Mouse (Mus musculus) adrenal gland, postnatal 36 days (tissue): Measurements from ENCODE around the gene Soga1. TPM values are rescaled to one million over a fixed set of nuclear protein-coding genes. Genes with fewer than 3 reads are reported as not detected.

Experiments used
- DNase-seq, 2 experiments: peaks; one replicate each; pipeline ENCODE4 v3.0.0; 2021; ENCODE audit warnings: mixed read lengths in 1 of 2
- long read RNA-seq, 2 experiments: library from polyadenylated mRNA; stranded (forward); transcript quantifications; one replicate each; pipeline ENCODE4 v2.0.0; 2021; ENCODE audit warnings: borderline sequencing depth in 2 of 2
- total RNA-seq, 2 experiments: library from RNA; stranded (reverse); gene quantifications; 2 replicates each; pipeline ENCODE4 v1.2.3; 2021

Soga1 gene
- total RNA-seq = 10 to 100 TPM; 36.3 to 38.7 TPM
- long read RNA-seq, experiment 1, full-length matches to known transcripts = 2 of 10 reads
- long read RNA-seq, experiment 1, partial matches to known transcripts = 4 of 10 reads
- long read RNA-seq, experiment 1, other reads (novel, unspliced or antisense) = 4 of 10 reads
- long read RNA-seq, experiment 2 = 0 reads

DNA sequence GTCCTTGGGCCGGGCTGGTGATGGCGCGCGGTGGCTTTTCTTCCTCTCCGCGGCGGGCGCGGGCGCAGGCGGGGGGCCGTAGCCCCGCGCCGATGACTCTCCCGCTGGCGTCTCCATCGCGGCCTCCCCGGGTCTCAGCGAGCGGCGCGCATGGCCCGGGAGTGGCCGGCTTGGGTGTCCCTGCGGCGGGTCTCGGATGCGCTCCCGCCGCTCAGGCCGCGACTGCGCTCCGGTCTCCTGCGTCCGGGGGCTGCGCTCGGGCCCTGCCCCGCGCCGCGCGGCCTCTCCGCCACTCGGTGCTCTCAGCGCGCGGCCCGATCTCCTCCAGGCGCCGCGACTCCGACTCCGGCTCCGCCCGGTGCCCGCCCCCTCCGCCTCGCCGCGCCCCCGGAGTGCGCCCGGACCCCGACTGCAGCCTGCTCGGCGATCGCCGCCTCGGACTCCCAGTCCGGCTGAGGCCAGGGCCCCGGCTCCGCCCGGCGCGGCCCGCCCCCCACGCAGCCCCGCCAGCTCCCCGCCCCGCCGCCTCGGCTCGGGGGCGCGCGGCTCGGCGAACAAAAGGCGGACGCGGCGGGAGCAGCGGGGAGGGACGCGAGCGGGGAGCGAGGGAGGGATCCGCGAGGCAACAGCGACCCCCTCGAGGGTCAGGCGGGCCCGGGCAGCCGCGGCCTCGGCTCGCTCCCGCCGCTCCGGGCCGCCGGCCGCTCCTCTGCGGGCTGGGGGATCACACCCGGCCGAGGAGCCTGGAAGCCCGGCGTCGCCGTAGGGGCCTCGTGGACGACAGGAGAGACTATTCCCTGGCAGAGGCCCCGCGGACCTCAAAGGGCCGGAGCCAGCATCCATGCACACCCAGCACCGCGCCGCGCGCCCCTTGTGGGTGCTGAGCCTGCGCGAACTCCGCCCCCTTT, at the start of gene Soga1:
Gene Soga1, minus strand, starts transcription at position 462 of the 908 bp plus-strand sequence.
- peak; percentile 95 for DNase-seq

DNA sequence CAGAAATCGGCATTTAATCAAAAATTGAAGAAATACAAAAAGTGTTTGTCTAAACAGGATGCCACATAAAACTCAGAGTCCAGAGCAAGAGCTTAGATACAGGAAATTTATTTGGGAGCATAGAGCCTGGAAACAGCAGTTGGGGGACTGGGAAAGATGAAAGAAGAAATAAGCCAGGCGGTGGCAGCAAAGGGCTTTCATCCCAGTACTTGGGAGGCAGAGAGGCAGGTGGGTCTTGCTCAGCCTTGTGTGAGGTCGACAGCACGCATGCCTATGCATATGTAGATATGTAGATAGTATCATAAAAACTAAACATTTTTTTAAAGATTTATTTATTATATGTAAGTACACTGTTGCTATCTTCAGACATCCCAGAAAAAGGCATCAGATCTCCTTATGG, 49.0 kb upstream of the Soga1 start:
- DNase-seq = peak in 1 of 2 experiments; percentile 12

DNA sequence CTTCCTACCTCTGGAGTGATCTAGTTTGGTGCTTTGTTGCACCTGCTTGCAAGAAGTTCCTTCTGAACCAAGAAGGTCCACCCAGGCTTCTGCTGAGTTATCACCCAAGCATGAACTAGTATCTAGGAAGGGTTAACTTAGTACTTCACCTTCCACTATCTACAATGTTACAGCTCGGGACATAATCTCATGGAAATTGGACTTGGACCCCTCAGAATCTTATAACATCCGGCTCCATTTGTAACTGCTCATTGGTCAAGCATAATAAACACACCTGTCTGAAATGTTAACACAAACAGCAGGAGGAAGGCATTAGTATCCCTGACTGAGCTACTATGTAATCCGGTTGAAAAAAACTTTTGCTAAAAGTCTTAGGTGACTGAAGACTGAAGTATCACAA, 48.3 kb upstream of the Soga1 start:
- no peak for DNase-seq

DNA sequence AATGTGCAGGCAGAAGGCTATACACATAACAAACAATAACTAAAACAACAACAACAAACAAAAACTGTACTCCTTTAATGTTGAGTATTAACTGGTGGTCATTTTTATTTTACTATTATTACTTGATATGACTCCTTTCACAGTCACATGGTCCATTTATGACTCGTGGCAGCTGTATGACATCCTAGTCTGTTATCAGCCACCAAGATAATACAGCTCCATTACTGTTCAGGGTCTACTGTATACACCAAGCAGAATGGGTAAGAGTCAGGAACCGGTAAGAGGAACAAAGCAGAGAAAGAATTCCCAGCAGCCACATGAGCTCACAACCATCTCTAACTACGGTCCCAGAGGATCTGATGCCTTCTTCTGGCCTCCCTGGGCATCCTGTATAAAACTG, 46.2 kb upstream of the Soga1 start:
- DNase-seq = no peak

DNA sequence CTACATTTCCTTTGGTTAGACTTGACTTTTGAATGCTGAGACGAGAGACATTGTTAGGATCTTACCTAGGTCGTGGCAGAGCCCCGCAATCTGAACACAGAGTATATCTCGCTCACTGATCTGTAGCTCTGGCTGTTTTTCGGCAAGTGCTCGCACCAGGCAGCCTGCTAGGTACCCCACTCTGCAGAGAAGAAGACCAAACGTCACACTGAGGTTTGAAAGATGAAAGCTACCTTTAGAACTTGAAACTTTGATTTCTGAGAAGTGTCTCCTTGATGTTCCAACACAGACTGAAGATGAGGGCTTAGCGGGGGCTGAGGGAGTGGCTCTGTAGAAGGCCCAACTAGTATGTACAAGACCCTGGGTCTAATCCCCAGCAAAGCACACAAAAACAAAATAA, 42.7 kb upstream of the Soga1 start:
- DNase-seq = no peak

DNA sequence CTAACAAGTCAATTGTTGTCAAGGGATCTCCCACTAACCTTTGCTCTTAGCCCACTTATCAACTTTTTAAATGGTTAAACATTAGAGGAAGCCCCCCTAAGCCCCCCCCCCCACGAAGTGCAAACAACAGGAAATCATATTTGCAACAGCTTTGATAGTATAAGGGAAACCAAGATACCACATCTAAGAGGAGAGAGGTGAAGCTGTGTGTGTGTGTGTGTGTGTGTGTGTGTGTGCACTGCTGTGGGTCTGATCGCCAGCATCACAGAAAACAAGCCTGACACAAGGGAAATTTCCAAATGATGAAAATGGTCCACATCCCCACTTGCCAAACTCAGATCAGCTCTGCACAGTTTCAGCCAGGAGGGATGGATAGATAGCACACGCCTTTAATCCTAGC, 40.0 kb upstream of the Soga1 start:
- no peak for DNase-seq

DNA sequence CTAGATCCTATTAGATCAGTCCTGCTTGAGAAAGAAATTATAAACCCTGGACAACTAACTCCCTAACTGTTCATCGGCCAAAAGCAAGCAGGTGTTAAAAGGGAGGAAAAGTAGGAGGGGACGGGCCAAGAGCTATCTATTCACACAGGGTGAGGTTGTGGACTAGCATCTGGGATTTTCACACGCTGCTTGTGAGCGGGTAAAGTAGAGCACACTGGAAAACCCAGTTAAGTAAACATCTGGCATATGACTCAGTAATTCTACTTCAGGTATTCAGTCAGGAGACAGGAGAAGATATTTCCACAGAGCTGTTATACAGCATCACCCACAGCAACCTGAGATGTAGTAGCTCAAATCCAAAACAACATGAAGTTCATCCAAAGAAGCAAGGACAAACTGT, 39.5 kb upstream of the Soga1 start:
- no peak for DNase-seq

DNA sequence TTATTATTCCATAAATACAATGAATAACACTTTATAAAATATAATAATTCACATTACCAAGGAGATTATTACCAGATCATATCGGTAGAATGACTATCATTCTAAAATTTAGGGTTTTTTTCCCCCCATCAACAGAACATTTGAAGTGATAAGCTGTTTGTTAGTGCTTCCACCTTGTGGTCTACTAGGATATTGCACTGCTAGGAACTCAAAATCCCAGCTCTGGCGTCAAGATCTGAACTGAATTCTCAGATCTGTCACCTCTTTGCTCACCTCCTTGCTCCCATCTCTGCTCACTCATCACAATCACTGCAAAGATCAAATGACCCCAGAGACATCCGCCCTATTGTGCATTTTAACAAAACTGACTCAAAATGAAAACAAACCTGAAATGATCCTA, 37.9 kb upstream of the Soga1 start:
- DNase-seq = no peak

DNA sequence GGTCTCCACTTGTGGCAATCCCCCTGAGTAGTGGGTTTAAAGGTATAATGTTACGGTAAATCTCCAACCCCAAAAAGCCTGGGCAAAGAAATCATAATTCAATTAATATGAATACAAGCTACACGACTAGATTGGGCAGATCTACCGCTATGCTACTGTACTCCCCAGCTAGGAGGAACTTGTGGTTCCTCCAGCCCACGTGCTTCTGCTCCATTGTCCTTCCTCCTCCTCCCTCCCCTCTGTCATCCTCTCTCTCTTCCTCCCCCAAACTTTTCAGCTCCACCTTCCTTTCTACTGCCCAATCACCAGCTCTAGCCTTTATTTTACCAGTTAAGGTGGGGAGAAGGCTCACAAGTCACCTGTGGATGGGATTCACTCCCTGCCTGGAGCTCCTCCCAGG, 29.2 kb upstream of the Soga1 start:
- DNase-seq = no peak

DNA sequence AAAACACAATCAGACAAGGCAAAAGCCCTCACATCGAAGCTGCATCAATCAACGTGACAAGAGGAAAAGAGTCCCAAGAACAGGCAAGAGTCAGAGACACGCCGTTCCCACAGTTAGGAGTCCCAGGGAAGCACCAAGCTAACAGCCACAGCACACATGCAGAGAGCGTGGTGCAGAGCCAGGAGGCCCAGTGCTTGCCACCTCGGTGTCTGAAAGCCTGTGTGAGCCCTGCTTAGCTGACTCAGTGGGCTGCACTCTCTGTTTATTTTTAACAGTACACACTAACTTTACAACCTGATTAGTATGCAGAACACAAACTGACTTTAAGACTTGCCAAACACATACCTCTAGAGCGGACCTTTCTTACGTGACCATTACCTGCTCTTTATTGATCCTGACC, 25.4 kb upstream of the Soga1 start:
- DNase-seq = no peak

DNA sequence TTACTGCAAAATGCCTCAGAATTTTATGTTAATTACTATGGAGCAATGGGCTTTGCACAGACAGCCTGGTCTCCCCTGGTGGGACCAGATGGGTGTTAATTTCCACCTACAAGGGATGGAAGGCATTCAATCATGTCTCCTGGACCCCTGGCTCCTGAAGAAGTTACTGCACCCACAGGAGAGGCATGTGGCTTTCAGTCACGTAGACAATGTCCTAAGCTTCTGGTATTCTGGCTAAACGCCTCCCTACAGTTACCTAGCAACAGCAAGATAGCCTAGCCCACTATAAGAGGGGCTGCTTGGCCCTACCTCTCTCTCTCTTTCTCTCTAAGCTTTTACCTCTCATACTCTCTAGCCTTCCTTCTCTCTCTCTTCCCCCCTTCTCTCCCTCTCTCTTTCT, 23.2 kb upstream of the Soga1 start:
- DNase-seq = no peak

DNA sequence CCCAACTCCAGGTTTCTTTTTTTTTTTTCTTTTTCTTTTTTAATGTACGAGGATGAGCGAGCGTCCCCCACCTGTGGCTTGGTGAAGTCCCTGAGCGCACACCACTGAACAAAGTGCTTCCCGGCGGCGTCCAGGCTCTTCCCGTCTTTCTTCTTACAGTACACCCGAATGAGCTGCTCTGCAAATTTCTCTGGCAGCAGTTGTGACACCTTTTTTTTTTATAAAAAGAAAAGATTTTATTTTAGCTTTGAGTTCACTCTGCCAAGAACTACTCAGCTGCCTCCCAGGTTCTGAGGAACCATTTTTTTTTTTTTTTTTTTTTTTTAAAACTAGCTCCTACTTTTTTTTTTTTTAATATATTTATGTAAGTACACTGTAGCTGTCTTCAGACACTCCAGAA, 22.6 kb upstream of the Soga1 start:
- DNase-seq = no peak

DNA sequence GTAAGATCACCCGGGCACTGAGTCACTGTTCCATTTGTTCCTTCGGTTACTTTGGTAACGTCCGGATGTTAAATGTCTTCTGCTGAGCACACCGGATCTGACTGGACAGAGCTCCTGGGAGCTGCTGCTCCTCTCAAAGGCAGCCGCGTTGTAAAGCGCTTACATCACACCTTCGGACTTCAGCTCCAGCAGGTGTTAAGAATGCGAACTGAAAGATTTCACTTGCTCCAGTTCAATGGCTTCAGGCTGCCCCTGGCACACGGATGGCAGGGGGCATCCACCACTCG, 21.2 kb upstream of the Soga1 start:
- no peak for DNase-seq

DNA sequence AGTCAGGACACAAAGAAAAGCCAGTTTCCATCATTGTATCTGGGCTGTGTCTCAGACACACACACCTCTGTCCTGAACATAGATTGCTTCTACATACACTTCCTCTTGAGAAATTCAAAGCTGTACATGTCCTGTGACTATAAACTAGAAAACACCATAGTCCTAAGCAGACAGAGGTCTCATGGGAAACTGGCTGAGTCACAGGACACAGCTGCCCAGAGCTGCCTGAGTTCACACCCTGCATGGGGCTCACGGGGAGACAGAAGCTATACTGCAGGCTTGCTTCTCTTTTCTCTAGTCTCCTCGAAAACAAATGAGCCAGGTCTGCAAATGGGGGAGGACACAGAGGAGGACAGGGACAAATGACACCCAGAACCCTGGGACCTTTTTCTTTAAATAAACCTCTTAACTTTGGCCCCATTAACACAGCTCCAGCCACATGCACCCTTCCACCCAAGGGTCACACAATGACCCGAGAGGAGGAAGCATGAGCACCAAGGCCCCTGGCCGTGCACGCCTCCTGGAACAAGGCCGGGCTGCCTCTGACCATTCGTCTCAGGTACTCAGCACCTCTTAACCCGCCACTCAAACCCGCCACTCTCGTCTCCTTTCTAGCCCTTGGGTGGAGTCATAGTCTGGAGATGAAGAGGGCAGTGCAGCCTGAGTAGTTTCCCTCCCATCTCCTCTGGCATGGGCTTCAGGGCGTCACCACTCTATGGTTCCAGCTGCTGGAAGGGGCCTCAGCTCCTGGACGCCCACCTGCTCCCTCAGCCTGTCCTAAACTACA, 20.7 kb upstream of the Soga1 start:
- no peak for DNase-seq

DNA sequence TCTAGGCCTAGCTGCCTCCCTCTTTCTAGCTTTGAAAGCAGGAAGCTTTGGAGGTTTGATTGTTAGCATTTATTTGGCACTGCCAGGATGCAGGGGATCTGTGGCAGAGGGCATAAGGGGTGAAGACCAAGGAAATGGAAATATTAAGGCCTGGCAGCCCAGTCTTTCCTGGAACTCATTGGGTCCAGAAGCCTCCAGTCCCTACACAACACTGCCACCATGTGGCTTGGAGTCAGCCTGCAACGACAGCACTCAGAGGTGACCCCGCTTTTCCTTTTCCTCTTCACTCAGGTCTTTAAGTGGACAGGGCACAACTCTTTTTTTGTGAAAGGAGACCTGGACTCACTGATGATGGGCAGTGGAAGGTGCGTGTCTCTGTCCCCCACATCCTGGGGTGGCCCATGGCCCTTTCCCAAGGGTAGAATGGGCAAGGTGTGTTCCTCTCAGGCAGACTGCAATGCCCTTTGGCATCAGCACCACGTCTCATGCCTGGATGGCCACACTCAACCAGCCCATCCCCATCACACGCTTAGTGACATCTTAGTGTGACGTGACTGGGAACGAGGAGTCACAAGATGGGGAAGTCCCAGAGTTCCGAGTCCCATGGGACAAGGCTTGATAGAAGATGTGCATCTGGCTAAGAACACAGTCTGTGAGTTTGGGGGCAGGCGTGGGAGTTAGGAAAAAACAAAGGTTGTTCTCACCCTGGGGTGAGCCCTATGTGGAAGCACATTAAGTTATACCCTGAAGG, 16.1 kb upstream of the Soga1 start:
- peak; percentile 79 to 81 for DNase-seq

DNA sequence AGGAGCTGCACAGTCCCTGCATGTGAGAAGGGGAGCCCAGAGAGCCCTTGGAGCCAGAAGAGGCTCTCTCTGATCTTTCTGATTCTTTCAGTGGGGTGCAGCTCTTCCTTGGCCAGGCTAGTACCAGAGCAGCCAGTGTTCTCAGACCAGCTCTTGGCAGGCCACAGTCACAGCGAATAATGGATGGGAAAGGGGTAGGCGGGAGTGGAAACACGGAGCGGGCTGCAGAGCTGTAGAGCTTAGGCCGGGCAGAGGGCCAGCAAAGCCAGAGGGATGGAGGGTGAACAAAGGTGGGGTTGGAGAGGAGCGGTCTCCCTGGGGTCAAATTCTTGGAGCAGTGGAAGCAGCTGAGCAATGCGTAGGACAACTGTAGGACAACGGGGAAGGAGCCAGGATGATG, 13.0 kb upstream of the Soga1 start:
- peak in 1 of 2 experiments; percentile 40 for DNase-seq

DNA sequence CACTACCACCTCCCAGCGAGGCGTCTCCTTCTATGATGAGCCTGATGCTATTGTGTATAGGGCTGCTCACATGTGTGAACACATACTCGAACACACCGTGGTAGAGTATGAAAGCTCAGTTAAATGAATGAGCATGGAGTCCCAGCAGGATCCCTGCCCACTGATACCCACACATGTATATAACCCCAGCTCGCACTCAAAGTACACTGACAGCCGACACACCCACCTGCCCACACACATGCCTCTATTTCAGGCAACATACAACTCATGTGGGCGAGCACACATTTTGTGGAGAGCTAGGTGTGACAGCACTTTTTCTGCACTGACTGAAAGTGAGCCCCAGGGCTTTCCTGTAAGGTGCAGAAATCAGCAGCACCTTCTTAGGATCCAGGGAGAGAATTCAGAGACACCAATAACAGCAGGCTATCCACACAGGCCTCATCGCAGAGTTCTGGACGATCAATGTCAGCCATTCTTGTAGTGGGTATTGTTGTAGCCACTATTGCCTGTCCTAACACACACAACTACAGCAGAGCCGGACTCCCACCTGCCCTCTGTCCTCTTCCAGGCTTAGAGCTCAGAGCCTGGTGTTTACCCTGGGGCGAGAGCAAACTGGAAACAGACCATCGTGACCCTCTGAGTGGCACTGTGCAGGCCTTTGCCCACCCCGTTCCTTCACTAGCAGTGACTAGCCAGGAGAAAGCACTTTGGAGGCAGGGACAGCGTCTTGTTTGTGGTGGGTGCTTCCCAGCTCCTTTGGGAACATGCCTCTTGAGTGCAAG, 8.7 kb upstream of the Soga1 start:
- DNase-seq = no peak

DNA sequence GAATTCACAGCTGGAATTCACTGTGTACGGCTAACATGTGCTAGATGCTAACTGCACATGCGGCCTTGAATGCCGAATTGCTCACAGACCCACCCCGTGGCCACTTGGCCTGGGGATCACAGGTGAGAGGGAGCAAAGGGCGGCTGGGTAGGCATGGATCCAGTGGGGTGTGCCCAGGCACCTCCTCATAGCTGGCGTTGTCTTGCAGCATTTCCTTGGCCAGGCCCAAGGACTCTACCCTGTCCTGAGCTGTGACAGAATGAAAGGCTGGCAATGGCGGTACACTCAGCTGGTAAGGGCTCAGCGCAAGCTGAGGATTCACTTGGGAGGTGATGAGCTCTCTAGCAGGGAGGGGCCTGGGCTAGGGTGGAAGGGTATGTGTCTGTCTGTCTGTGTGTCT, 7.7 kb upstream of the Soga1 start, which contains the start of gene Tldc2:
Gene Tldc2, plus strand, starts transcription at position 260 of the 400 bp plus-strand sequence.
- no peak for DNase-seq

DNA sequence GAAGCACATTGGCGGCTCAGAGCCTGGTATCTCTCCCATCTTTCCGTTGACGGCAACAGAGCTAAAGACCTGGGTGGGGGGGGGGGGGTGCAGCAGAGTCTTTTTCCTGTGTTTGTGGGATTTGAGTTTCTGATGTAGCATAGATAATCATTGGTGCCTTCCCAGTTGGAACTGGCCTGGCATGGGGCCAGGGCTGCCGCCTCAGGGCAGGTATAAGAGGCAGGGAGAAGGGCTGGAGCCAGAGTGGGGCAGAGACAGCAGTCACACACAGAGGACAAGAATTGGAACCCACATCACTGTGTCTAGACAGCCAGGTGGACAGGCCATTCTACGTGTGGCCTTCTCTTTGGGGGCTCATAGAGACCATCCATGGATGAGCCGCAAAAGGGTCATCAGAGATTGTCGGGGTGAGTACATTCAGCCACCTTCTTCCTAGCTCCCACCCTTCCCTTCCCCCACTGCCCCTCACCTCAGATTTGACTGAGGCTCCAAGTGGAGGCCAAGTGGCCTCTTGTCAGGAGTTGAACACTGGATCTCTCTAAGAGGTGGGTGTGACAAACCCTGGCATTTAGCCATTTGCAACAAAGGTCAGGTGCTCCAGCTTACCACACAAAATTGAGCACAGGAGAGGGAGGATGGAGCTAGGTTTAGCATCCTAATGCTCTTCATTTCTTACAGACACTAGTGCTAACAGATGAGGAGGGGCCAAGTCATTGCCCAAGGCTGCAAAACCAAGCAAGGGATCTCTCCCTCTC, 6.0 kb upstream of the Soga1 start:
- DNase-seq = no peak

DNA sequence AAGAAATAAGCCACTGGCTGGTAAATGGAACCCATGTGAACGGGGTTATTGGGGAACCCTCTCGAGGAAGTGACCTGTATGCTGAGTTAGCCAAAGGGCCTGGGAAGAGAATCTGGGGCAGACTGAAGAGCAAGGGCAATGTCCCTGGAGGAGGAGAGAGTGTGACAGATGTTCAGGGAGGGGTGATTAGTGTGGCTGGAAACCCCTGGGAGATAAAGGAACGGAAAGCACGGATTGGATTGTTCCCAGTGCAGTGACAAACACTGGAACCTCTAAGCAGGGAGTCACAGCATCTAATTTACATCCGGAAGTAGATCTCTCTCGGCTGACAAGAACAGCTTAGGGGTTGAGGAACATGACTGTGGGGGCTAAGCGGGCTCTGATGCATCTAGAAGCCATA, 2.9 kb upstream of the Soga1 start:
- DNase-seq = no peak

DNA sequence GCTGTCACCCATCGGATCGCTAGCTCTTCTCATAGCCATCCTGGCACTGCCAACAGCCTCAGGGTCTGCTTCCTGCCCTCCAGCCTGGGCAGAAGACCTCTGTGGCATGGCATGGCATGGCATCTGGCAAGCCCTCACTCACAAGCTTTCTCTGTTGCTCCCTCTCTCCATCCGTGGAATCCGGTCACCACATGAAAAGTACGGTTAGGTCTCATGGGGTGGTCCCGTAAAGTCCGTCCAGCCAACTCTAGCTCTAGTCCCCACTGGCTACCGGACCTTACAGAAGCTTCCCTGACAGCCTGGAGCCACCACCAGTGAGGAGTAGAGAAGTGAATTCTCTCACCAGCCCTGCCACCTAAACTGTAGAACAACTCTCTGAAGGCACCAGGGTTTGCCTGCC, 2.3 kb upstream of the Soga1 start:
- no peak for DNase-seq
